Mouse (Mus musculus) hindbrain, embryonic 10.5 days (tissue): ENCODE results near the gene Mt1. TPM values are rescaled to one million over a fixed set of nuclear protein-coding genes. Genes with fewer than 3 reads are reported as not detected.
"Not testable (repeated sequence)": the region's sequence is repeated elsewhere in the genome, so short reads cannot be mapped to it uniquely, and the experiment has no call there.

Source experiments
- DNase-seq: peaks from one replicate; pipeline ENCODE4 v3.0.0-alpha.2; 2017; ENCODE audit warnings: low spot score
- H3K27ac ChIP-seq: fragments of 300-500 bp; sonication (generic); 2 replicates; pipeline ENCODE4 v1.5.1; 2016; ENCODE audit warnings: mild to moderate bottlenecking, moderate library complexity
- H3K27me3 ChIP-seq: fragments of 300-500 bp; sonication (generic); 2 replicates; pipeline ENCODE4 v1.6.1; 2016; ENCODE audit warnings: mild to moderate bottlenecking; ENCODE audit not compliant: poor library complexity, insufficient read depth, severe bottlenecking
- H3K36me3 ChIP-seq: fragments of 300-500 bp; sonication (generic); 2 replicates; pipeline ENCODE4 v1.6.1; 2016; ENCODE audit warnings: mild to moderate bottlenecking, moderate library complexity
- H3K4me1 ChIP-seq: fragments of 300-500 bp; sonication (generic); replicated peaks from 2 replicates; pipeline ENCODE4 v1.6.1; 2016; ENCODE audit warnings: mild to moderate bottlenecking
- H3K4me3 ChIP-seq: fragments of 300-500 bp; sonication (generic); 2 replicates; pipeline ENCODE4 v1.5.1; 2016; ENCODE audit warnings: mild to moderate bottlenecking, moderate library complexity
- H3K9me3 ChIP-seq: fragments of 300-500 bp; sonication (generic); 2 replicates; pipeline ENCODE4 v1.6.1; 2016; ENCODE audit warnings: mild to moderate bottlenecking, moderate library complexity
- WGBS: fragments of 180-500 bp; shearing (Covaris S2); methylation state at CpG from one replicate; pipeline ENCODE4 v1.1.7; 2016; 5-methylcytosine and 5-hydroxymethylcytosine counted together
- polyA plus RNA-seq: library from polyadenylated mRNA; unstranded; fragments of >200 nt; fragmentation: Nextera tagmentation; extraction: Ambion mirVana; gene quantifications from 2 replicates; pipeline ENCODE4 v1.2.1, GENCODE M21; 2016

The Mt1 gene
- polyA plus RNA-seq, 1 experiment from 2014 or later, result 159 TPM

DNA sequence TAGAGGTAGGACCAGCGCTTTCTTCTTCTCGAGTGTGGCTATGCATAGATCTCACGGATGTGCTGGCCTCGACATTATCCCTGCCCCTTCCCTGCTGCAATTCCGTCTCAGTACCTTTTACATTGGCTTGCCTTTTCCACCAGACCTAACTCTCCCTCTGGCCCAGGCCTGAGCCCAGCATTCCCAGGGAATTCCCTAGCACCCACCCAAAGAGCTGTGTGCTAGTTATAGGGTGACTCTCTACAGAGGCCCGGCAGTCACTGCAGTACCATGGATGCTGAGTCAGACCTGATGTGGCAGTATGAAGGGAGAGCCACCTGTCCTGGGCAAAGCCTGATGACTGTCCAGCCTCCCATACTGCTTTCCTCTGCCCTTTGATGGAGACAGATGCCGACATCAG, 25.4 kb upstream of the Mt1 start:
- H3K4me1 ChIP-seq, result peaks cover 30% of the 10 kb centered on the region
- 24% methylated on average over 7 of the region's 7 CpGs for WGBS
- peak overlapping the region; percentile 35; the same call in 1 of the 2 replicates for H3K27ac ChIP-seq
- no peak for DNase-seq
- H3K27me3 ChIP-seq, result peaks cover 43% of the 10 kb centered on the region
- H3K4me3 ChIP-seq, result peak overlapping the region; percentile 57
- no peaks in the 10 kb centered on the region for H3K36me3 ChIP-seq
- H3K9me3 ChIP-seq, result no peaks in the 10 kb centered on the region

DNA sequence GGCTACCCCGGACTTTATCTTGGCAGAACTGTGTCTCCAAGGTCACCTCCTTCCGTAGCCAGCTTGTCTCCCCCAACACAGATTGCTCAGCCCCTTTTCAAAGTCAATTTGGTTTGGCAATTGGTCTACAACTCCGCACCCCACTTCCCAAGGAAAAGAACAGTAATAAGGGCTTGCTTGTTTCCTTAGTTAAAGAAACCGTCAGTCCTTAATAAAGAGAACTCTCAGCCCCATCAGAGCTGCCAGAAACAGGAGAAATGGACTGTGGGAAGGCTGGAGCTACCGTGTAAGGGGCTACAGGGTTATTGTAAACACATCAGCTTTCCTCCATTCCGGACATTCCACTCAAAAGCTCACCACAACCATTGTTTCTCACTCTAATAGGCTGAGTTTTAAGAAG, 24.3 kb upstream of the Mt1 start:
- Histone ChIP-seq H3K36me3 (no peaks in the 10 kb centered on the region), H3K27me3 (peaks cover 43% of the 10 kb centered on the region), H3K27ac (no peak overlapping the region), H3K4me3 (no peak overlapping the region), H3K4me1 (peaks cover 30% of the 10 kb centered on the region), H3K9me3 (no peaks in the 10 kb centered on the region)
- no peak for DNase-seq
- whole genome bisulfite sequencing, result 51% methylated on average over 6 of the region's 6 CpGs

DNA sequence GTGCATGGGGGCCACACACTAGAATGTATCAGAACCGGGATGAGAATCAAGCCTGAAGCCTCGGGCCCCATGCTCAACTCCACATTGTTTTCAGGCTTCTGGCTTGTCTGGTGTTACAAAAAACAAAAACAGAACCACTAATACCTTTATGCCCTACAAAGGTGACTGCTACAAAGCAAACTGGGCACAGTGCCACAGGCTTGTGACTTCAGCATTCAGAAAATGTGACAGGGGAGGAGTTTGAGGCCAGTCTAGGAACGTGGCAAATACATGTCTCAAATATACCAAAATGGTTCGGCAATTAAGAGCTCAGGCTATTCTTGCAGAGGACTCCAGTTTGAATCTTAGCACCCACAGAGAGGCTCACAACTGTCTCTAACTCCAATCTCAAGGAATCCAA, 22.8 kb upstream of the Mt1 start:
- 87% methylated on average over 4 of the region's 4 CpGs for WGBS
- Histone ChIP-seq H3K27me3 (peaks cover 31% of the 10 kb centered on the region), H3K36me3 (no peaks in the 10 kb centered on the region), H3K27ac (no peak overlapping the region), H3K4me3 (no peak overlapping the region), H3K4me1 (peaks cover 30% of the 10 kb centered on the region), H3K9me3 (no peaks in the 10 kb centered on the region)
- no peak for DNase-seq

DNA sequence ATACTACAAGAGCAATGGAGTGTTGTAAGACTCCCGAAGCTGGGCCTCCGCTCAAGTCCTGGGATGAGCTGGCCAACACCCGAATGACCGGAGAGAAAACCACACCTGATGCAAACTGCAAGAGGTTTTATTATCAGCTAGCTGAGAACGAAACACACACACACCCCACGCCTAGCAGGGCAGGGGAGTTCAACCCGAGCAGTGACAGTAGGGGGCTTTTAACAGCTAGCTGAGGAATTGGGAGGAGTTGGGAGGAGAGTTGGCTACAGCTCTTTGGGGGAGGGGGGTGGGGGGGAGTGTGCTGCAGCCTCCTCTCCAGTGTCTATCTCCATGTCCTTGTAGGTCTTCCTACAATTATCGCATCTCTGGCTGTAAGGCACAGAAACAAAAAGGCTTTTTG, 13.1 kb upstream of the Mt1 start:
- H3K27ac ChIP-seq, H3K36me3 ChIP-seq, H3K4me3 ChIP-seq, H3K4me1 ChIP-seq, H3K9me3 ChIP-seq, DNase-seq: not testable (repeated sequence)
- peaks cover 40% of the 10 kb centered on the region for H3K27me3 ChIP-seq
- 76% methylated on average over 8 of the region's 8 CpGs for whole genome bisulfite sequencing

DNA sequence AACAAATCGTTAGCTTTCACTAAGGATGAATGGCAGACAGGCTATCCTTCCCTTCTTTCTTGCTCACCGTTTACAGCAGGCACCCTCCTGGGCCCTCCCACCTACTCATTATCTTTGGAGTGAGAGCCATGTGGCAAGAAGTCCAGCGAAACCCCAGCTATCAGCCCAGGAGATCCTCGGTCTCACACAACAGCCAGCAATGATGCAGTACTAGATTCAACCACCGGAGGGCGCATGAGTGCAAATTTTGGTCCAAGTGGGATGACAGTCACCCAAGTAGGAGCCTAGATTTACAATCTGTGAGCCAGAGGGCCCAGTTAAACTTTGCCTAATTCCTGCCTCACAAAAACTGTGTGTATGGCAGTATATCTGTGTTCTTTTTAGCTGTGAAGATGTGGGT, 11.6 kb upstream of the Mt1 start:
- Histone ChIP-seq H3K9me3 (no peaks in the 10 kb centered on the region), H3K4me1 (peaks cover 10% of the 10 kb centered on the region), H3K36me3 (no peaks in the 10 kb centered on the region), H3K27me3 (peaks cover 55% of the 10 kb centered on the region), H3K4me3 (no peak overlapping the region), H3K27ac (no peak overlapping the region)
- WGBS, result 5% methylated on average over 6 of the region's 6 CpGs
- DNase-seq, result peak; percentile 90

DNA sequence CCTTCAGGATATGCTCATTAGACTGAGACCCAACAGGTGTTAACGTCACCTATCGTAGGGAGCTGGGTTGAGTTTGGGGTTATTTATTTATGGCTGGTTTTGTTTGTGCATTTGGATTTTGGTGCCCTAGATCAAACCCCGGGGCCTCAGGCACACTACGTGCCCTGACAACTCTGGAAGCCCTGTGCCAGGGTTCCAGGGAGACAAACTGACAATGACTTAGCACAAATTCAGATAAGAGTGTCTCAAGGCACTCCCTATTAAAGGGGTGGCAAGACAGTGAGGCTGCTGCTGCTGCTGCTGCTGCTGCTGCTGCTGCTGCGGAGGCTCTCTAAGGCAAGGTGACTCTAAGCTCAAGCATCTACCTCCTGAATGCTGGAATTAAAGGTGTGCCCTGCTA, 9.3 kb upstream of the Mt1 start:
- DNase-seq, result no peak
- WGBS, result 86% methylated on average over 5 of the region's 5 CpGs
- H3K27me3 ChIP-seq, result peaks cover 73% of the 10 kb centered on the region

DNA sequence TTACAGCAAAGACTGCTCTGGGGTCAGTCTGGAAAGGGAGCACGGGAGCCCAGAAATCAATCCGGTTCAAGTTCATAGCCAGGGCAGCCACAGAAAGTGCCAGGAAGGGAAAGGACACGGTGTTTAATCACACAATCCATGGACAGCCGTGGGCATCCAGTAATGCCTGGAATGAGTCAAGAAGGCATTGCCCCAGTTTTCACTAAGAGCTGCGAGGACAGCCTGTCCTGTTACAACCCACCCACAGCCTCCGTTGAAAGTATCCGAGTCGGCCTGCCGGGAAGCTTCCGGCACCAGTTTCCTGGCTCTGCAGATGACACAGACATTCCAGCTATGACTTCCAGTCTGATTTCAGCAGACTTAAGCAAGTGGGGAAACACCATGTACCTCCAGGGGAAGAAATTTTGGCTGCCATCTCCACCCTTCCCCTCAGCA, 7.5 kb upstream of the Mt1 start:
- Histone ChIP-seq H3K4me3 (peak overlapping the region; percentile 58), H3K9me3 (no peaks in the 10 kb centered on the region), H3K27me3 (peaks cover 89% of the 10 kb centered on the region), H3K27ac (no peak overlapping the region), H3K4me1 (peaks cover 24% of the 10 kb centered on the region), H3K36me3 (no peaks in the 10 kb centered on the region)
- 45% methylated on average over 10 of the region's 10 CpGs for WGBS
- DNase-seq, result no peak

More for the DNA sequence above, 9.3 kb upstream of the Mt1 start:
- Histone ChIP-seq H3K36me3 (no peaks in the 10 kb centered on the region), H3K4me1 (peaks cover 24% of the 10 kb centered on the region), H3K9me3 (no peaks in the 10 kb centered on the region), H3K27ac (no peak overlapping the region), H3K4me3 (no peak overlapping the region)

DNA sequence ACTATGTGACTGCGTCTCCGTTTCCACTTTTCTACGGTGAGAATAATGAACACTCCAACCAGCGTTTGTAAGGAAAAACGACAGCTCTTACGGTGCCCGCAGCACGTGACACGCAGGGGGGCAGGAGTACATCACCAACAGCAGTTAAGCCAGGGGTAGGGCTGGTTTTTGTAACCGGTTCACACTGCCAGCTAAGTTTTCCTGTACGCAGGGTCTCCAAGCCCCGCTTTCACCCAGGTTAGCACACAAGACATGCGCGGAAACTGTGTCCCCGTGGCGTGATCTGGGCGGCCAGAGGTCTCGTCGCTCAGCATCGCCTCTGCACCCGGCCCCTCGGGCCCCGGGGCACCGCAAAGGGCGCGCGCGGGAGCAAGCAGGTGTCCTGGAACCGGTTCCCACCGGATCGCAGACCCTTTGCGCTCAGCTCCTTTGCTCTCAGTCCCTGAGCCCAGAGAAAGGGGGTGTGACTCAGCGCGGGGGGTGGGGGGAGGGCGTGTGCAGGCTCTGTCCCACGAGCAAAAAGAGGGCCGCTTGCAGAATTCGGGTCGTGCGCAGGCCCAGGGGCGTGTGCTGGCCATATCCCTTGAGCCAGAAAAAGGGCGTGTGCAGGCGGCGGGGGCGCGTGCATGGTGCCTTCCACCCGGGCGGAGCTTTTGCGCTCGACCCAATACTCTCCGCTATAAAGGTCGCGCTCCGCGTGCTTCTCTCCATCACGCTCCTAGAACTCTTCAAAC, 6.6 kb upstream of the Mt1 start, which contains the start of gene Mt2:
TSS of gene Mt2 (plus strand) at position 590 of the 734 bp plus-strand sequence.
- Histone ChIP-seq H3K9me3 (no peaks in the 10 kb centered on the region), H3K4me1 (peaks cover 24% of the 10 kb centered on the region), H3K27ac (peak within 1 kb of the TSS; percentile 74), H3K27me3 (peaks cover 93% of the 10 kb centered on the region), H3K4me3 (peak within 1 kb of the TSS; percentile 58), H3K36me3 (no peaks in the 10 kb centered on the region)
- DNase-seq, result no peak
- under 1% methylated on average over 56 of the region's 56 CpGs for WGBS

DNA sequence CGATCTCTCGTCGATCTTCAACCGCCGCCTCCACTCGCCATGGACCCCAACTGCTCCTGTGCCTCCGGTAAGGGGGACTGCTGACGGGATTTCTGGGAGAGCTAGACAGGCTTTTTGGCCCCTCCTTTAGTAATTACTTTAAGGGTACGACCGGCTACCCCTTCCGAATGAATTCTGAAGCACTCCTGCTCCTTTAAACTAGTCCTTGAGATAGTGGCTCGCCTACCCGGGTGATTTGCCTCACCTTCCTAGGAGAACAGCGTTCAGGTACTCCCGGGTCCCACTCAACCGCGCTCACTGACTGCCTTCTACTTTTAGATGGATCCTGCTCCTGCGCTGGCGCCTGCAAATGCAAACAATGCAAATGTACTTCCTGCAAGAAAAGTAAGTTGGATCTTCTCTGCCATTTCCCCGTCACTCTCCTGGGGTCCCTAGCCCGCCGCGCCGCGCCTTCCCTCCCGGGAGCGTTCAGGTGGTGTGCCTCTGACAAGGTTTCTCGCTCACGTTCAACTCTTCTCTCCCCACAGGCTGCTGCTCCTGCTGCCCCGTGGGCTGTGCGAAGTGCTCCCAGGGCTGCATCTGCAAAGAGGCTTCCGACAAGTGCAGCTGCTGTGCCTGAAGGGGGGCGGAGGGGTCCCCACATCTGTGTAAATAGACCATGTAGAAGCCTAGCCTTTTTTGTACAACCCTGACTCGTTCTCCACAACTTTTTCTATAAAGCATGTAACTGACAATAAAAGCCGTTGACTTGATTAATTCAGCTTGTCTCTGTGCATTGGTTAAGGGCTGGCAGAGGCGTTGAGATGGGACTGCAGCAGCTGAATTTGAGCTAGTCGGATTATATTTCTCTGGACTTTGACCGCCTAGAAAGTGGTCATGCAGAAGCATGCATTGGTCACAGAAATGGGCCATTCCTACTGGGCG, 5.8 kb upstream of the Mt1 start:
- Histone ChIP-seq H3K4me1 (peaks cover 24% of the 10 kb centered on the region), H3K27ac (peak overlapping the region; percentile 74), H3K4me3 (peak overlapping the region; percentile 58), H3K9me3 (no peaks in the 10 kb centered on the region), H3K27me3 (peaks cover 96% of the 10 kb centered on the region), H3K36me3 (no peaks in the 10 kb centered on the region)
- WGBS, result 2% methylated on average over 39 of the region's 39 CpGs
- peak; percentile 62 for DNase-seq

DNA sequence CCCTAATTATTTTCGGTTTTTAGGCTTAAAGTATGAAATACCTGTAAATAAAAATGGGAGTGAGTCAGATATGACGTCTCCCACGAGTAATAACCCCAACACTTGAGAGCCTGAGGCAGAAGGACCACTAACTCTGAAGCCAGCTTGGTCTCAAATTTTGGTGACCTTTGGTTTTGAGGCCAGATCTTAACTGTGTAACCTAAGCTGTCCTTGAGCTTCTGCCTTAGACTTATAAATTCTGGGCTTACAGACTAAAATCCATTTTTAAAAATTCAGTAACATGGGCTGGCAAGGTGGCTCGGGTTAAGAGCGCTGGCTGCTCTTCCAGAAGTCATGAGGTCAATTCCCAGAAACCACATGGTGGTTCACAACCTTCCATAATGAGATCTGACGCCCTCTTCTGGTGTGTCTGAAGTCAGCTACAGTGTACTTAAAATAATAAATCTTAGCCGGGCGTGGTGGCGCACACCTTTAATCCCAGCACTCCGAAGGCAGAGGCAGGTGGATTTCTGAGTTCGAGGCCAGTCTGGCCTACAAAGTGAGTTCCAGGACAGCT, 5.0 kb upstream of the Mt1 start:
- DNase-seq, result no peak
- H3K27me3 ChIP-seq, result peaks cover 99% of the 10 kb centered on the region
- peak overlapping the region; percentile 58 for H3K4me3 ChIP-seq
- peaks cover 29% of the 10 kb centered on the region for H3K4me1 ChIP-seq
- no peaks in the 10 kb centered on the region for H3K9me3 ChIP-seq
- H3K36me3 ChIP-seq, result no peaks in the 10 kb centered on the region
- 47% methylated on average over 11 of the region's 11 CpGs for WGBS
- H3K27ac ChIP-seq, result no peak overlapping the region

DNA sequence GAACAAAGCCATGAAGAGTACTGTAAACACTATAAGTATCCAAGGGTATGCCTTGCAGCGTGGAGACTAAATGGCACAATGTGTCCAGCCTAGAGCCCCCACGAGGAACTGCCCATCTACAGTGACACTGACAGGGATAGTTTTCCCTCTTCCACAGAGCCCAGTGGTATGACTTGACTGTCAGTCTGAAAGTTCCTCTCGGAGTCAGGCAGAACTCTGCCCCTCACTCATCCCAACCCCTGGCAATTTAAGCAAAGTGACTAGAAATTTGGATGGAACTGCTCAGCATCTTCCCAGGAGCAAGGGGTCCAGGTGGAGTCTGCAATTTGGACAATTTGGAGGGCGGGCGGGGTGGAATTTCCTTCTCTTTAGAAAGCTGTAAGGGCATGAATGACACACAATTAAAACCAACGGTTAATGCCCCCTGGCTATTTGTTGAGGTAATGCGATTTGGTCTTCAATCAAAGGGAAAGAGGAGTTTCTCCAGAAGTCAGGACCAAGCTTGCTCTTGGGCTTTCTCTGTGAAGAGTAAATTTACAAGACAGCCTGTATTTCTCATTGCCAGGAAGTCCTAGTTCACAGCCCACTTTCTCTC, 4.2 kb upstream of the Mt1 start:
- 30% methylated on average over 7 of the region's 7 CpGs for WGBS
- Histone ChIP-seq H3K36me3 (no peaks in the 10 kb centered on the region), H3K9me3 (no peaks in the 10 kb centered on the region), H3K4me1 (peaks cover 36% of the 10 kb centered on the region), H3K27ac (no peak overlapping the region), H3K27me3 (peaks cover 100% of the 10 kb centered on the region), H3K4me3 (no peak overlapping the region)
- DNase-seq, result no peak

DNA sequence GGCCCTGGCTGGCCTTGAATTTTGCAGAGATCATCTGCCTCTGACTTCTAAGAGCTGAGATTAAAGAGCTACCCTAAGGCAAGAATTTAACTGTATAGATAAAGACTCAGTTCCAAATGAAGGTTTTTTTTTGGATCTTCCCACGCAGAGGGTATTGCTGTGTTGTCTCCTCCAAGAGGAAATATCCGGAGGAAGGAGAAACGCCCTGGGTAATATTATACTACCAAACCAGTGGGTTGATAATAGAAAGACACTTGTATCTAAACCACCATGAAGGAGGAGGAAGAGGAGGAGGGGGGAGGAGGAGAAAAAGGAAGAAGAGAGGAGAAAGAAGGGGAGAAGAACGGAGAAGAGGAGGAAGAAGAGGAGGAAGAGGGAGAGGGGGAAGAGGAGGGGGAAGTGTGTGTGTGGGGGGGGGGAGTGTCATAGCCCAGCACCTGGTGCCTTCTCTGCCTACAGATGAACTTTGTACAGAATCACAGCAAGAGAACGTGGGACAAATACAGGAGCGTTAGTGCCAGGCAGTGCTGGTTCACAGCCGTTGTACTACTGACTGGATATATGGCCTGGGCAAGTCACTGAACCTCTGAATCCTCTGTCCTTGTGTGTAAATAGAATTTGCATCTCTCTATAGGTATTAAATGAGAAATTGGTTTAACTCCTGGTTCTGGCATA, 1.0 kb upstream of the Mt1 start:
- Histone ChIP-seq H3K27me3 (peaks cover 100% of the 10 kb centered on the region), H3K27ac (no peak overlapping the region), H3K36me3 (no peaks in the 10 kb centered on the region), H3K4me3 (no peak overlapping the region), H3K9me3 (no peaks in the 10 kb centered on the region), H3K4me1 (peaks cover 29% of the 10 kb centered on the region)
- WGBS, result 61% methylated on average over 7 of the region's 7 CpGs
- no peak for DNase-seq
